In genomic region chr7:122137071-122137470, GRCm38 (mm10) we compare ENCODE assay signal across 23 mouse cellular contexts. TPM values are rescaled to one million over a fixed set of nuclear protein-coding genes. Genes with fewer than 3 reads are reported as not detected.
"Had no signal": no experiment of that assay in that cellular context is flagged by ENCODE, and none has a peak within 500 bp of the region (broad histone marks: within the 10 kb centered on the region; RNA-seq: fewer than 3 reads in every experiment).

No protein-coding gene starts in this region.

- DNase-seq: gastrocnemius, postnatal 14 days; gastrocnemius, postnatal 36 days; heart, adult 11 months; heart, adult 2 months; heart, postnatal 14 days; heart, postnatal 36 days; kidney, adult 11 months; kidney, postnatal 10 days; layer of hippocampus, adult 9-11 months; layer of hippocampus, postnatal 36 days; left cerebral cortex, postnatal 4 days had no signal

- H3K27ac ChIP-seq: heart, adult 2 months; heart, embryonic 13.5 days; heart, embryonic 15.5 days; hindbrain, embryonic 13.5 days; hindbrain, embryonic 15.5 days; hindbrain, postnatal 0 days; limb, embryonic 13.5 days; limb, embryonic 15.5 days; liver, embryonic 12.5 days; liver, embryonic 14.5 days had no signal

- H3K4me3 ChIP-seq: heart, adult 2 months; heart, embryonic 13.5 days; heart, embryonic 15.5 days; hindbrain, embryonic 13.5 days; hindbrain, embryonic 15.5 days; limb, embryonic 13.5 days; limb, embryonic 15.5 days; liver, embryonic 12.5 days had no signal

RNA-seq across cellular contexts. Expression of gene Ern2, which starts 48.9 kb away (rescaled TPM):
- polyA plus RNA-seq: heart, embryonic 11.5 days; heart, embryonic 13.5 days; heart, postnatal 0 days; limb, embryonic 11.5 days; limb, embryonic 15.5 days; liver, embryonic 14.5 days had no signal
